Mouse (Mus musculus): ENCODE measurements around the gene Cox8b. TPM values are rescaled to one million over a fixed set of nuclear protein-coding genes. Genes with fewer than 3 reads are reported as not detected.

Cox8b gene
- 0.88 and 1.0 TPM in 2 replicates for polyA plus RNA-seq (2014; fragmentation: Nextera tagmentation; extraction: Ambion mirVana)

- DNase-seq (ENCODE audit: low spot score) (no peak), ATAC-seq (ENCODE audit: insufficient number of reproducible peaks, low FRiP score, low TSS enrichment, low read depth) (no peak)
- Histone ChIP-seq H3K4me2 (ENCODE audit: low read depth, severe bottlenecking) (no peak within 1 kb of the TSS), H3K4me1 (ENCODE audit: control insufficient read depth, insufficient read depth, low read length) (peaks cover 9% of the 10 kb centered on the region; the same call in 1 of the 2 replicates), H3K36me3 (ENCODE audit: control insufficient read depth, insufficient read depth, low read length) (peaks cover 8% of the 10 kb centered on the region; the same call in 1 of the 2 replicates), H3K4me3 (ENCODE audit: low read depth, low read length) (no peak within 1 kb of the TSS), H3K27ac (replicated peaks; ENCODE audit: low read depth, low read length) (no peak within 1 kb of the TSS), H3K27me3 (ENCODE audit: control insufficient read depth, insufficient read depth, low read length) (no peaks in the 10 kb centered on the region), H3K9me3 (ENCODE audit: control insufficient read depth, low read length) (no peaks in the 10 kb centered on the region), H3K9ac (ENCODE audit: low read length) (no peak within 1 kb of the TSS)
- 84% methylated on average over 10 of the region's 10 CpGs for WGBS
Observed at GRCm38 (mm10) chr7:140900220-140900619, at the start of gene Cox8b. Gene Cox8b (minus strand): TSS chr7:140900446.

- Histone ChIP-seq H3K9me3 (ENCODE audit: control insufficient read depth, low read length) (no peaks in the 10 kb centered on the region), H3K27me3 (ENCODE audit: control insufficient read depth, insufficient read depth, low read length) (no peaks in the 10 kb centered on the region), H3K4me1 (ENCODE audit: control insufficient read depth, insufficient read depth, low read length) (peaks cover 31% of the 10 kb centered on the region), H3K4me3 (ENCODE audit: low read depth, low read length) (no peak overlapping the region), H3K27ac (replicated peaks; ENCODE audit: low read depth, low read length) (no peak overlapping the region), H3K36me3 (ENCODE audit: control insufficient read depth, insufficient read depth, low read length) (peaks cover 21% of the 10 kb centered on the region), H3K9ac (ENCODE audit: low read length) (no peak overlapping the region), H3K4me2 (ENCODE audit: low read depth, severe bottlenecking) (no peak overlapping the region)
- DNase-seq (ENCODE audit: low spot score) (no peak), ATAC-seq (ENCODE audit: insufficient number of reproducible peaks, low FRiP score, low TSS enrichment, low read depth) (no peak)
- WGBS, result 91% methylated on average over 6 of the region's 6 CpGs
Observed at GRCm38 (mm10) chr7:140949255-140949654, 49.0 kb upstream of the Cox8b start.

GRCm38 (mm10) chr7:140948161-140948560 lies 47.9 kb upstream of the Cox8b start:
- H3K4me2 ChIP-seq (ENCODE audit: low read depth, severe bottlenecking), result no peak overlapping the region
- no peak for ATAC-seq (ENCODE audit: insufficient number of reproducible peaks, low FRiP score, low TSS enrichment, low read depth)
- DNase-seq (ENCODE audit: low spot score), result no peak
- H3K27ac ChIP-seq (replicated peaks; ENCODE audit: low read depth, low read length), result no peak overlapping the region
- H3K9me3 ChIP-seq (ENCODE audit: control insufficient read depth, low read length), result no peaks in the 10 kb centered on the region
- no peak overlapping the region for H3K9ac ChIP-seq (ENCODE audit: low read length)
- H3K4me1 ChIP-seq (ENCODE audit: control insufficient read depth, insufficient read depth, low read length), result peaks cover 23% of the 10 kb centered on the region
- WGBS, result 90% methylated on average over 8 of the region's 8 CpGs
- H3K36me3 ChIP-seq (ENCODE audit: control insufficient read depth, insufficient read depth, low read length), result peaks cover 20% of the 10 kb centered on the region
- no peaks in the 10 kb centered on the region for H3K27me3 ChIP-seq (ENCODE audit: control insufficient read depth, insufficient read depth, low read length)
- no peak overlapping the region for H3K4me3 ChIP-seq (ENCODE audit: low read depth, low read length)

GRCm38 (mm10) chr7:140946980-140947379 lies 46.7 kb upstream of the Cox8b start:
- Histone ChIP-seq H3K4me2 (ENCODE audit: low read depth, severe bottlenecking) (no peak overlapping the region), H3K27me3 (ENCODE audit: control insufficient read depth, insufficient read depth, low read length) (no peaks in the 10 kb centered on the region), H3K4me3 (ENCODE audit: low read depth, low read length) (no peak overlapping the region), H3K4me1 (ENCODE audit: control insufficient read depth, insufficient read depth, low read length) (peaks cover 23% of the 10 kb centered on the region), H3K27ac (replicated peaks; ENCODE audit: low read depth, low read length) (no peak overlapping the region), H3K9ac (ENCODE audit: low read length) (no peak overlapping the region), H3K9me3 (ENCODE audit: control insufficient read depth, low read length) (no peaks in the 10 kb centered on the region), H3K36me3 (ENCODE audit: control insufficient read depth, insufficient read depth, low read length) (peaks cover 17% of the 10 kb centered on the region)
- ATAC-seq (ENCODE audit: insufficient number of reproducible peaks, low FRiP score, low TSS enrichment, low read depth) (no peak), DNase-seq (ENCODE audit: low spot score) (no peak)
- 60% methylated on average over 7 of the region's 7 CpGs for WGBS

DNA sequence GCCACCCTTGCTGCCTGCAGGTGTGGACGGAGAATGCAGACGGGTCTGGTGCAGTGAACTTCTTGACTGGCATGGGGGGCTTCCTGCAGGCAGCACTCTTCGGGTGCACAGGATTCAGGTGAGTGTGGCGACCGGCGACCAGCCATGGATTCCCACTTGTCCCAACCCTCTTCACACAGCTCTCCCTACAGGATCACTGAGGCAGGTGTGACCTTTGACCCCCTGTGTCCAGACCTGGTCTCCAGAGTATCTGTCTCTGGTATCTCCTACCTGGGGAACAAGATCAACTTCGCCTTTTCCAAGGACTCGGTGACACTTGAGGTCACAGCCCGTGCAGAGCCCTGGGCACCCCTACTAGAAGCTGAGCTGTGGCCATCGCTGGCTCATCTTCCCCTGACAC lies 46.1 kb upstream of the Cox8b start:
- H3K27me3 ChIP-seq (ENCODE audit: control insufficient read depth, insufficient read depth, low read length), result no peaks in the 10 kb centered on the region
- peaks cover 17% of the 10 kb centered on the region for H3K36me3 ChIP-seq (ENCODE audit: control insufficient read depth, insufficient read depth, low read length)
- H3K4me2 ChIP-seq (ENCODE audit: low read depth, severe bottlenecking), result no peak overlapping the region
- H3K27ac ChIP-seq (replicated peaks; ENCODE audit: low read depth, low read length), result no peak overlapping the region
- 94% methylated on average over 10 of the region's 10 CpGs for WGBS
- ATAC-seq (ENCODE audit: insufficient number of reproducible peaks, low FRiP score, low TSS enrichment, low read depth) (no peak), DNase-seq (ENCODE audit: low spot score) (no peak)
- no peak overlapping the region for H3K9ac ChIP-seq (ENCODE audit: low read length)
- H3K4me3 ChIP-seq (ENCODE audit: low read depth, low read length), result no peak overlapping the region
- H3K4me1 ChIP-seq (ENCODE audit: control insufficient read depth, insufficient read depth, low read length), result peaks cover 18% of the 10 kb centered on the region
- H3K9me3 ChIP-seq (ENCODE audit: control insufficient read depth, low read length), result no peaks in the 10 kb centered on the region

- ATAC-seq (ENCODE audit: insufficient number of reproducible peaks, low FRiP score, low TSS enrichment, low read depth) (no peak), DNase-seq (ENCODE audit: low spot score) (no peak)
- Histone ChIP-seq H3K27ac (replicated peaks; ENCODE audit: low read depth, low read length) (no peak overlapping the region), H3K27me3 (ENCODE audit: control insufficient read depth, insufficient read depth, low read length) (no peaks in the 10 kb centered on the region), H3K4me2 (ENCODE audit: low read depth, severe bottlenecking) (no peak overlapping the region), H3K9ac (ENCODE audit: low read length) (no peak overlapping the region), H3K4me1 (ENCODE audit: control insufficient read depth, insufficient read depth, low read length) (peaks cover 9% of the 10 kb centered on the region), H3K4me3 (ENCODE audit: low read depth, low read length) (no peak overlapping the region), H3K9me3 (ENCODE audit: control insufficient read depth, low read length) (no peaks in the 10 kb centered on the region), H3K36me3 (ENCODE audit: control insufficient read depth, insufficient read depth, low read length) (peaks cover 17% of the 10 kb centered on the region)
- WGBS, result 86% methylated on average over 5 of the region's 5 CpGs
Observed at GRCm38 (mm10) chr7:140945247-140945646, 45.0 kb upstream of the Cox8b start.

DNA sequence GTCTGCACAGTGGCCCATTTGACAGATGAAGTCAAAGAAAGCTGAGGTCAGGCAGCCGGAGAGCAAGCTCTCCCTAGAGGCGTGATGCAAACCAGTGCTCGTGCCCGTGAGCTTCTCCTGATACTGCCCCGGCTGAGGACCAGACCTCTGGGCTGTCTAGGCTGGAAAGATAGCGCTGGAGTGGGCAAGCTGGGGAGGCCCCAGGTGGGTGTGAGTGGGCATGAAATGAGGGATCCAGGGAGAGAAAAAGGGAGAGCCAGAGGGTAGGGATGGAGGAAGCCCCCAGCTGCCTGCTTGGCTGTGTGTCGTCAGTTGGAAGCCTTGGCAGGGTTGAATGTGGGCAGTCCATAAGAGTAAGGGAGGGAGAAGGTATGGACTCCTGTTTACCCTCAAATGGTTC lies 44.0 kb upstream of the Cox8b start:
- H3K36me3 ChIP-seq (ENCODE audit: control insufficient read depth, insufficient read depth, low read length), result peaks cover 17% of the 10 kb centered on the region
- 91% methylated on average over 7 of the region's 7 CpGs for WGBS

GRCm38 (mm10) chr7:140943356-140943755 lies 43.1 kb upstream of the Cox8b start:
- Histone ChIP-seq H3K36me3 (ENCODE audit: control insufficient read depth, insufficient read depth, low read length) (peaks cover 15% of the 10 kb centered on the region), H3K4me3 (ENCODE audit: low read depth, low read length) (no peak overlapping the region)

More for the DNA sequence above, 44.0 kb upstream of the Cox8b start:
- Histone ChIP-seq H3K9ac (ENCODE audit: low read length) (no peak overlapping the region), H3K4me2 (ENCODE audit: low read depth, severe bottlenecking) (no peak overlapping the region), H3K9me3 (ENCODE audit: control insufficient read depth, low read length) (no peaks in the 10 kb centered on the region), H3K27me3 (ENCODE audit: control insufficient read depth, insufficient read depth, low read length) (no peaks in the 10 kb centered on the region), H3K4me1 (ENCODE audit: control insufficient read depth, insufficient read depth, low read length) (peaks cover 12% of the 10 kb centered on the region), H3K27ac (replicated peaks; ENCODE audit: low read depth, low read length) (no peak overlapping the region), H3K4me3 (ENCODE audit: low read depth, low read length) (no peak overlapping the region)
- no peak for ATAC-seq (ENCODE audit: insufficient number of reproducible peaks, low FRiP score, low TSS enrichment, low read depth)
- no peak for DNase-seq (ENCODE audit: low spot score)

DNA sequence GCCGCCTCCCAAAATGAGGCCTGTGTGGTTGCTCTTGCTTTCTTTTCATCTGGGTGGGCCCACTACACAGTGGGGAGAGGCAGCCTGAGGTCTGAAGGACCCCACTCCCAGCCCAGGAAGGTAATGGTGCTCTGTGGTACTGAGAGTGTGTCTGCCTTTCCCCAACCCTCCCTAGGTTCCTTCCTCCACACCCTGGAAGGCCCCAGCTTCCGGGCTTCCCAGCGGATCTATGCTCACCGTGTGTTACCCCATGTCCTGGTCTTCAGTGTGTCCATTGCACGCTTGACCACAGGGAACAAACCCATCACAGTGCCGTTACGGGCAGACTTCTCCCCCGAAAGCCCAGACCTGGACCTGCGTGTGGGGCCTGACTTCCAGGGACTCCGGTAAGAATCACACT lies 42.6 kb upstream of the Cox8b start:
- Histone ChIP-seq H3K9ac (ENCODE audit: low read length) (no peak overlapping the region), H3K36me3 (ENCODE audit: control insufficient read depth, insufficient read depth, low read length) (peaks cover 11% of the 10 kb centered on the region), H3K4me1 (ENCODE audit: control insufficient read depth, insufficient read depth, low read length) (peaks cover 19% of the 10 kb centered on the region), H3K27me3 (ENCODE audit: control insufficient read depth, insufficient read depth, low read length) (no peaks in the 10 kb centered on the region), H3K27ac (replicated peaks; ENCODE audit: low read depth, low read length) (no peak overlapping the region), H3K9me3 (ENCODE audit: control insufficient read depth, low read length) (no peaks in the 10 kb centered on the region), H3K4me2 (ENCODE audit: low read depth, severe bottlenecking) (peak overlapping the region; percentile 49; the same call in 1 of the 2 replicates), H3K4me3 (ENCODE audit: low read depth, low read length) (no peak overlapping the region)
- ATAC-seq (ENCODE audit: insufficient number of reproducible peaks, low FRiP score, low TSS enrichment, low read depth), result no peak
- no peak for DNase-seq (ENCODE audit: low spot score)
- WGBS, result 89% methylated on average over 10 of the region's 10 CpGs

More at GRCm38 (mm10) chr7:140943356-140943755, 43.1 kb upstream of the Cox8b start:
- no peak for DNase-seq (ENCODE audit: low spot score)
- Histone ChIP-seq H3K9ac (ENCODE audit: low read length) (no peak overlapping the region), H3K4me1 (ENCODE audit: control insufficient read depth, insufficient read depth, low read length) (peaks cover 19% of the 10 kb centered on the region), H3K27ac (replicated peaks; ENCODE audit: low read depth, low read length) (no peak overlapping the region), H3K27me3 (ENCODE audit: control insufficient read depth, insufficient read depth, low read length) (no peaks in the 10 kb centered on the region), H3K9me3 (ENCODE audit: control insufficient read depth, low read length) (no peaks in the 10 kb centered on the region), H3K4me2 (ENCODE audit: low read depth, severe bottlenecking) (no peak overlapping the region)
- no peak for ATAC-seq (ENCODE audit: insufficient number of reproducible peaks, low FRiP score, low TSS enrichment, low read depth)
- 83% methylated on average over 4 of the region's 4 CpGs for WGBS

Data from limb, embryonic 11.5 days (tissue).